Mouse (Mus musculus) erythroblast, embryonic 14.5 days (primary cell): ENCODE results near the gene Olfr811.

ENCODE experiments used
- GATA1 ChIP-seq: IDR thresholded peaks from 2 replicates; pipeline ENCODE4 v1.6.1; 2012; ENCODE audit warnings: low read length, inconsistent platforms, mixed read lengths
- TAL1 ChIP-seq: IDR thresholded peaks from 3 replicates; pipeline ENCODE4 v1.6.1; 2012; ENCODE audit warnings: low read length, inconsistent platforms, mixed read lengths

DNA sequence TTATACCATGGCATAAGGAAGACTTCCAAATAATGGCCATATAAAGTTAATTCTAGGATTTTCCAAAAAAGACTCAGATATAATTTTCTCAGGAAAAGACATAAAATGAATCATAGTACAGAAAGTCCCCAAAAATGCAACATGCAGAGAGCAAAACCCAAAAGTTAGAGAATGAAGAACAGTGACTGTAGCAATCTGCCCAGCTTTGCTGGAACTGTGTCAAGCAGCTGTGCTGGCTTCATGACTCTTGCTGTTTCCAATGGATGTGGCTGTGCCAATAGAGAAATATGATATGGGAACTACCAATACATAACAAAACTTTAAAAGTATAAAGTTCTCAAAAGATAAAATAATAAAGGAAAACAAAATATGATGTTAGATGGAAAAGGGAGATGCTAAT, 26.1 kb downstream of the Olfr811 start:
- TF ChIP-seq GATA1 (no peak), TAL1 (no peak)
